Mouse (Mus musculus) limb, embryonic 12.5 days (tissue): ENCODE measurements at regions not wholly inside any gene's neighbourhood (a gene's known extent, or its start where the extent isn't known, plus 50 kb on each side); places are given as distances from the start of the nearest gene placed in this dataset.

ENCODE experiments used
- ATAC-seq: fragments of 200-750 bp; cut with Nextera tagmentation; 2 replicates; pipeline ENCODE4 v1.8.0; 2017; ENCODE audit warnings: low read depth, moderate TSS enrichment; ENCODE audit not compliant: insufficient number of reproducible peaks, insufficient read depth, low FRiP score, low TSS enrichment
- H3K27ac ChIP-seq: fragments of 300-500 bp; sonication (generic); 2 replicates; pipeline ENCODE4 v1.5.1; 2016; ENCODE audit warnings: mild to moderate bottlenecking, moderate library complexity
- H3K27me3 ChIP-seq: fragments of 300-500 bp; sonication (generic); 2 replicates; pipeline ENCODE4 v1.6.1; 2016; ENCODE audit warnings: mild to moderate bottlenecking, moderate library complexity
- H3K36me3 ChIP-seq: fragments of 300-500 bp; sonication (generic); 2 replicates; pipeline ENCODE4 v1.6.1; 2016; ENCODE audit warnings: mild to moderate bottlenecking, moderate library complexity
- H3K4me1 ChIP-seq: fragments of 300-500 bp; sonication (generic); replicated peaks from 2 replicates; pipeline ENCODE4 v1.6.1; 2016
- H3K4me2 ChIP-seq: fragments of 300-500 bp; sonication (generic); 2 replicates; pipeline ENCODE4 v1.6.1; 2016; ENCODE audit warnings: mild to moderate bottlenecking, moderate library complexity
- H3K4me3 ChIP-seq: fragments of 300-500 bp; sonication (generic); replicated peaks from 2 replicates; pipeline ENCODE4 v1.5.1; 2016; ENCODE audit warnings: mild to moderate bottlenecking
- H3K9ac ChIP-seq: fragments of 300-500 bp; sonication (generic); replicated peaks from 2 replicates; pipeline ENCODE4 v1.6.1; 2016; ENCODE audit warnings: mild to moderate bottlenecking, moderate library complexity
- H3K9me3 ChIP-seq: fragments of 300-500 bp; sonication (generic); 2 replicates; pipeline ENCODE4 v1.6.1; 2016; ENCODE audit warnings: mild to moderate bottlenecking, moderate library complexity
- WGBS: fragments of 180-500 bp; shearing (Covaris S2); methylation state at CpG from one replicate; pipeline ENCODE4 v1.1.7; 2016; 5-methylcytosine and 5-hydroxymethylcytosine counted together

GRCm38 (mm10) chr12:35863141-35863540, 62.3 kb upstream of the Agr3 start:
- Histone ChIP-seq H3K4me1 (no peaks in the 10 kb centered on the region), H3K27me3 (no peaks in the 10 kb centered on the region), H3K27ac (no peak overlapping the region), H3K4me3 (no peak overlapping the region), H3K9me3 (no peaks in the 10 kb centered on the region), H3K36me3 (no peaks in the 10 kb centered on the region), H3K9ac (no peak overlapping the region), H3K4me2 (no peak overlapping the region)
- no peak for ATAC-seq
- WGBS = 94% methylated on average over 1 of the region's 1 CpGs

- Histone ChIP-seq H3K27ac (no peak overlapping the region), H3K4me1 (no peaks in the 10 kb centered on the region), H3K9ac (no peak overlapping the region), H3K36me3 (no peaks in the 10 kb centered on the region), H3K9me3 (no peaks in the 10 kb centered on the region), H3K4me3 (no peak overlapping the region), H3K4me2 (no peak overlapping the region), H3K27me3 (no peaks in the 10 kb centered on the region)
- no peak for ATAC-seq
- 73% methylated on average over 4 of the region's 4 CpGs for WGBS
Measured at GRCm38 (mm10) chr12:35853159-35853558, 72.3 kb upstream of the Agr3 start.

- no peak for ATAC-seq
- no peak overlapping the region for H3K27ac ChIP-seq
- H3K4me3 ChIP-seq = no peak overlapping the region
- no peak overlapping the region for H3K4me2 ChIP-seq
- H3K36me3 ChIP-seq = no peaks in the 10 kb centered on the region
- WGBS = 85% methylated on average over 5 of the region's 5 CpGs
- H3K4me1 ChIP-seq = no peaks in the 10 kb centered on the region
- no peak overlapping the region for H3K9ac ChIP-seq
- no peaks in the 10 kb centered on the region for H3K27me3 ChIP-seq
- H3K9me3 ChIP-seq = no peaks in the 10 kb centered on the region
Measured at GRCm38 (mm10) chr12:35846905-35847610, 78.4 kb upstream of the Agr3 start.

- no peaks in the 10 kb centered on the region for H3K27me3 ChIP-seq
- H3K27ac ChIP-seq = no peak overlapping the region
- H3K9ac ChIP-seq = no peak overlapping the region
- no peaks in the 10 kb centered on the region for H3K9me3 ChIP-seq
- ATAC-seq = no peak
- H3K4me3 ChIP-seq = no peak overlapping the region
- H3K36me3 ChIP-seq = no peaks in the 10 kb centered on the region
- no peak overlapping the region for H3K4me2 ChIP-seq
- H3K4me1 ChIP-seq = no peaks in the 10 kb centered on the region
Measured at GRCm38 (mm10) chr12:35836946-35837345, 88.5 kb upstream of the Agr3 start.

- no peak for ATAC-seq
- no peak overlapping the region for H3K27ac ChIP-seq
- no peaks in the 10 kb centered on the region for H3K27me3 ChIP-seq
- 75% methylated on average over 3 of the region's 3 CpGs for WGBS
- H3K4me3 ChIP-seq = no peak overlapping the region
- H3K36me3 ChIP-seq = no peaks in the 10 kb centered on the region
- no peak overlapping the region for H3K4me2 ChIP-seq
- H3K4me1 ChIP-seq = peaks cover 4% of the 10 kb centered on the region
- H3K9ac ChIP-seq = no peak overlapping the region
- H3K9me3 ChIP-seq = no peaks in the 10 kb centered on the region
Measured at GRCm38 (mm10) chr12:35833285-35833684, 92.1 kb upstream of the Agr3 start.

- no peak overlapping the region for H3K9ac ChIP-seq
- peak; percentile 56; the same call in 1 of the 2 replicates for ATAC-seq
- no peak overlapping the region for H3K4me2 ChIP-seq
- H3K27me3 ChIP-seq = no peaks in the 10 kb centered on the region; the same call in 1 of the 2 replicates
- H3K9me3 ChIP-seq = no peaks in the 10 kb centered on the region
- 82% methylated on average over 2 of the region's 2 CpGs for WGBS
- no peaks in the 10 kb centered on the region for H3K36me3 ChIP-seq
- H3K4me3 ChIP-seq = no peak overlapping the region
- H3K4me1 ChIP-seq = peaks cover 4% of the 10 kb centered on the region
- H3K27ac ChIP-seq = no peak overlapping the region
Measured at GRCm38 (mm10) chr12:35831922-35832512, 93.4 kb upstream of the Agr3 start.

GRCm38 (mm10) chr12:35831268-35831667, 94.2 kb upstream of the Agr3 start:
- no peaks in the 10 kb centered on the region; the same call in 1 of the 2 replicates for H3K27me3 ChIP-seq
- H3K4me2 ChIP-seq = peak overlapping the region; percentile 6; the same call in 1 of the 2 replicates
- no peaks in the 10 kb centered on the region for H3K9me3 ChIP-seq
- no peak overlapping the region for H3K4me3 ChIP-seq
- no peaks in the 10 kb centered on the region for H3K36me3 ChIP-seq
- no peak overlapping the region for H3K9ac ChIP-seq
- no peak overlapping the region for H3K27ac ChIP-seq
- peaks cover 4% of the 10 kb centered on the region for H3K4me1 ChIP-seq
- 0 out of 2 replicates have a peak, but pooled peaks have one; percentile 37 for ATAC-seq
- WGBS = 10% methylated on average over 5 of the region's 5 CpGs

- no peak overlapping the region for H3K4me2 ChIP-seq
- no peak for ATAC-seq
- H3K36me3 ChIP-seq = no peaks in the 10 kb centered on the region
- 60% methylated on average over 2 of the region's 2 CpGs for WGBS
- H3K27ac ChIP-seq = no peak overlapping the region
- peaks cover 4% of the 10 kb centered on the region for H3K4me1 ChIP-seq
- no peak overlapping the region for H3K9ac ChIP-seq
- H3K27me3 ChIP-seq = no peaks in the 10 kb centered on the region; the same call in 1 of the 2 replicates
- H3K9me3 ChIP-seq = no peaks in the 10 kb centered on the region
- no peak overlapping the region for H3K4me3 ChIP-seq
Measured at GRCm38 (mm10) chr12:35827797-35828196, 97.6 kb upstream of the Agr3 start.

- Histone ChIP-seq H3K27me3 (no peaks in the 10 kb centered on the region; the same call in 1 of the 2 replicates), H3K27ac (no peak overlapping the region), H3K4me1 (peaks cover 4% of the 10 kb centered on the region), H3K4me2 (no peak overlapping the region), H3K4me3 (no peak overlapping the region), H3K36me3 (no peaks in the 10 kb centered on the region), H3K9me3 (peaks cover 2% of the 10 kb centered on the region; the same call in 1 of the 2 replicates), H3K9ac (no peak overlapping the region)
- 87% methylated on average over 5 of the region's 5 CpGs for WGBS
- no peak for ATAC-seq
Measured at GRCm38 (mm10) chr12:35826990-35827389, 98.4 kb upstream of the Agr3 start.

- Histone ChIP-seq H3K4me2 (no peak overlapping the region), H3K4me1 (no peaks in the 10 kb centered on the region), H3K27ac (no peak overlapping the region), H3K36me3 (no peaks in the 10 kb centered on the region), H3K4me3 (no peak overlapping the region), H3K9me3 (peaks cover 9% of the 10 kb centered on the region; the same call in 1 of the 2 replicates), H3K27me3 (no peaks in the 10 kb centered on the region; the same call in 1 of the 2 replicates), H3K9ac (no peak overlapping the region)
- 18% methylated on average over 5 of the region's 5 CpGs for WGBS
- no peak for ATAC-seq
Measured at GRCm38 (mm10) chr12:35824587-35824987, 100.8 kb upstream of the Agr3 start.

- Histone ChIP-seq H3K4me1 (no peaks in the 10 kb centered on the region), H3K36me3 (no peaks in the 10 kb centered on the region), H3K27ac (no peak overlapping the region), H3K4me3 (no peak overlapping the region), H3K27me3 (no peaks in the 10 kb centered on the region), H3K4me2 (no peak overlapping the region), H3K9ac (no peak overlapping the region), H3K9me3 (no peaks in the 10 kb centered on the region)
- ATAC-seq = no peak
- 81% methylated on average over 2 of the region's 2 CpGs for WGBS
Measured at GRCm38 (mm10) chr12:35799261-35799660, 126.2 kb upstream of the Agr3 start.
